Mouse (Mus musculus) MN1 (cell line): Measurements from ENCODE around the gene Samd8.
A peak's percentile ranks its signal among the peaks of the same experiment; 100 is the strongest.

ENCODE experiments used
- DNase-seq: peaks from one replicate; pipeline ENCODE4 v3.0.0-alpha.2; 2016; ENCODE audit warnings: low spot score

Samd8 gene

GRCm38 (mm10) chr14:21750008-21750880 is at the start of gene Samd8:
Samd8 (plus strand) TSS chr14:21750531.
- DNase-seq, result peak; percentile 83

GRCm38 (mm10) chr14:21702691-21703090 is 47.6 kb upstream of the Samd8 start:
- no peak for DNase-seq

- no peak for DNase-seq
These were observed 47.1 kb upstream of the Samd8 start for GRCm38 (mm10) chr14:21703255-21703654.

DNA sequence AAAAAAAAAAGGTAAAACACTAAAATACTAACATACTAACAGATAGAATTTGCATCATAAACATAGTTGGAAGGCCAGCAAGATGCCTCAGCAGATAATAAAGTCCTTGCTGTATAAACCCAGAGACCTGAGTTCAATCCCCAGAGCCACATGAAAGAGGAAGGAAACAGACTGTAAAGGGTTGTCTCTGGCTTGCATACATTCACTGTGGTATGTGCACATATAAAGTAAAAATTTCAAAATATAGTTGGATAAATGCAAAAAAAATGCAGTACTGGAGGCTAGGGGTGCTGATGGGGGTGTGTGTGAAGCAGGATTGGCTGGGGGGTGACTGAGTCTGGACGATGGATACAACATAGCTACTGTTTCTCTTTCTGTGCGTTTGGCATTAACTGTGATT is 44.9 kb upstream of the Samd8 start:
- no peak for DNase-seq

- DNase-seq, result peak; percentile 72
These were observed 43.4 kb upstream of the Samd8 start for GRCm38 (mm10) chr14:21706759-21707571.

- DNase-seq, result peak; percentile 9
These were observed 40.8 kb upstream of the Samd8 start for GRCm38 (mm10) chr14:21709545-21709944.

DNA sequence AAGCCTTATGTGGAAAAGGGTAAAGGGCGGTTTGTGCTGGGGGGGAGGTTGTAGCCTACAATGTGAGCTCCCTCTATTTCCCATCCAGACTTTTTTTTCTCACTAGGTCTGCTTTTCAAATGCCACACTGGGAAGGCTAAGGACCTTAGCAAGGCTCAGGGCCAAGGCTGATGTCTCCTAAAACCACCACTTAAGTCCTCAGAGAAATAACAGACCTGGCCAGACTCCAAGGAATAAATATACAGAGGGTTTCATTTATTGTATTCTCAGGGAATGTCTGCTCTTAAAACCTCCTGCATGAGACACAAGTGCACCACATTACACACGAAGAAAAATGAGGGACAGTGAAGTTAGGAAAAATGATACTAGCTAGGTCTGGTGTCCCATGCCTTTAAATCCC is 39.1 kb upstream of the Samd8 start:
- peak; percentile 12 for DNase-seq

GRCm38 (mm10) chr14:21714486-21714885 is 35.8 kb upstream of the Samd8 start, which contains the start of gene Dupd1:
Dupd1 (minus strand) TSS chr14:21714576.
- DNase-seq, result no peak

- no peak for DNase-seq
These were observed 30.5 kb upstream of the Samd8 start for GRCm38 (mm10) chr14:21719646-21720383.

DNA sequence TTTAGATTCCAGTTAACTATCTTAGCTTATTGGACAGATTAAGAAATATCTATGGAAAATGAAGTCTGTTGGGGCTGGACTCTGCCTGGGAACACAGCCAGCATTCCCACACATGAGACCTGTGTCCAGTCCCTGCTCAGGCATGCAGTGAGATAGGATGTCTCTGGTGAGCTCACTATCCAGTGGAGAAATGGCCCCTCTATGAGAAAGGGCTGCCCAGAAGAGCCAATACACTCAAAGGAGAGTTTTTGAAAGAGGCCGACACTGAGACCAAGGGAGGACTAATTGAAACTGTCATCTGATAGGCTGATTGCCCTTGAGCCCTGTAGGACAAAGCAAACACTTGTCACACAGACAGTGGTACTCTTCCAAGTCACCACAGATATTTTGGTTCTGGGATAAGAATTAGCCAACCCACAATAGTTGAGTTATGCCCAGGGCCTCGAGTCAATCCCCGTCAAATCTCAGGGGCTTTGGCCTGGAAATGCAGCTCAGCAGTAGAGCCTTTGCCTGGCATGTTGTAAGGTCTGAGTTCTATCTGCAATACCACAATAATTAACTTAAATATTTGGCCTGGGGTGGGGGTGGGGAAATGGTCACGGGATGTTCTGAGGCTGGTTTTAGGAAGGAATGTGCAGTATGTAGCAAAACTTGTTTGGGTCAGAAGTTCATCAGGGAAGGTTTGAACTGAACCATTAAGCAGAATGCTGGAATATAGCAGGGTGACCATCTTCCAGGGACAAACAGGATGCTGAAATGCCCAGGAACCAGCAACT is 29.7 kb upstream of the Samd8 start:
- peak; percentile 8 for DNase-seq

- DNase-seq, result no peak
These were observed 28.2 kb upstream of the Samd8 start for GRCm38 (mm10) chr14:21722021-21722698.

DNA sequence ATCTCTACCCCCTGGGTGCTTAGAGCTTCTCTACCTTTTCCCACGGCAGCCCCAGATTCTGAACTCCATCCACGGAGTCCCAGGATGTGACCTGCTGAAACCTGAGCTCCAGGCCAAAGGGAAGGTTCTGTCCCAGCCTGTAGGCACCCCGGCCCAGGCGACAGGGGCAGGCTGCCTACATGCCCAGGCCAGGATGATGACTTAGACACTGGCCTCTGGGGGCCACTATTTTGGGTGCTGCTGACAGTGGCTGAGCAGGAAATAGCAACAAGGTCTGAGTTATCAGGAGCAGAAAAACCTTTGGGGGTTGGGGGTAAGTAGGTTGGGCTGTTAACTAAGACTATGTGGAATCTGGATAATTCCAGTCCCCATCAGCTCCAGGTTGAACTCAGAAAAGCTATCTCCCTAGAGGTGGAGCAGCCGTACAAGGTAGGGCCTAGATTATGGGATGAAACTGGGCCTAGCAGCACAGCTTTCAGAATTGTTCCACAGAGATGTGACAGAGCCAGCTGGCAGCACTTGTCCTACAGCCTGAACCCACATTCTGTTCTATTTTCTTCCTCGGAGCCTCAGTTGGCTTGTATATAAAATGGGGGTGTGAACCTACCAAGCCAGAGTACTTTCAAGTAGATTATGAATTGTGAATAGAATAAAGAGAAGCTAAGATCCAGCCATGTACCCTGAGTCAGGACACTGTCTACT is 21.1 kb upstream of the Samd8 start:
- DNase-seq, result no peak

DNA sequence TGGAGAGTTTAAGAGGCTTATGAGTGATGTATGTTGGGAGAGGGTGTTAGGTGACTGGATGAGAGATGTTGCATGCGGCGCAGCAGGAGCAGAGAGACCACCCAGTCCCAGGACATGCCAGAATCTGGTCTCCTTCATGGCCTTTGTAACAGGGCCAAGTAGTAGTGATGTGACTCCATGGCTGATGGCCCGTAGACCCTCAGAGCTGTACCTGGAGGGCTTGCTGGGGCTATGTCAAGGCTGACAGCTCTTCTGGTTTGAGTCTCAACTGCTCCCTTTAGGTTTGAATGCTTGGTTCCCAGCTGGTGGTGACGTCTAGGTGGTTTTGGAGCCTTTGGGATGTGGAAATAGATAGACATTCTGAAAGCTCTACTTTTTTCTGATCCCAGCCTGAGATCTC is 20.4 kb upstream of the Samd8 start:
- no peak for DNase-seq

GRCm38 (mm10) chr14:21733131-21733905 is 17.0 kb upstream of the Samd8 start:
- no peak for DNase-seq

DNA sequence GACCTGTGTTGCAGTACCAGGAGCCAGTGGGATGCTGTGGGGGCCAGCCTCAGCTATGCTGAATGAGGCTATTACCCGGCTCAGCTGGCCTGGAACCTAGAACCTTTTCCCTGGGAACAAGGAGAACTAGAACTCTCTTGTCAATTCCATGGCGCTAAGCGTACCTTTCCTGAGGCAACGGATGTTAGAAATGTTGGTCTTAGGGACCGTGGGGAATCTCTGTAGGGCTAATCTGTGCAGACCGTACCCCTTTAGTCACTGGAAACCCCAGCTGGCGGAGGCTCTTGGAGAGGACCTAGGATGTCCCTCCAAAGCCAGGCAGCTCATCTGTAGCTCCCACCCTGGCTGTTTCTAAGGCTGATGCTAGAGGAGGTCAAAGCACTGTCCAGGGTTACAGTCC is 10.0 kb upstream of the Samd8 start:
- DNase-seq, result no peak

DNA sequence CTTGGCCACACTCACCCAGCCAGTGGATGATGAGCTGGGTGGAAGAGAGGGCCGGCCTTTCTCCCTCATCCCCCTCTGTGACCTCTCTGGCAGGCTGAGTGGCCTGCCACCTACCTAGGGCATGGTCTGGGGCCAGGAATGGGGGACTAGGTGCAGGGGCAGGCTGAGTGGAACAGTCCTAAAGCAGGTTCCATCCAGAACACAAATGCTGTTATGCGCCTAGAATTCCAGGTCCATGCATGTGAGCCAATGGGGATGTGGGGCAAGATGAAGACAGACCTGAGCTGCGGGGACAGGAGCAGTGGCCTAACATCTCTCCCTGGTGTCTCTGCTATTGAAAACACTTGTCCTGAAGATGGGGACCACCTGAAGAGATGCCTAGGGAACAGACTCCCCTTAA is 9.0 kb upstream of the Samd8 start:
- no peak for DNase-seq

DNA sequence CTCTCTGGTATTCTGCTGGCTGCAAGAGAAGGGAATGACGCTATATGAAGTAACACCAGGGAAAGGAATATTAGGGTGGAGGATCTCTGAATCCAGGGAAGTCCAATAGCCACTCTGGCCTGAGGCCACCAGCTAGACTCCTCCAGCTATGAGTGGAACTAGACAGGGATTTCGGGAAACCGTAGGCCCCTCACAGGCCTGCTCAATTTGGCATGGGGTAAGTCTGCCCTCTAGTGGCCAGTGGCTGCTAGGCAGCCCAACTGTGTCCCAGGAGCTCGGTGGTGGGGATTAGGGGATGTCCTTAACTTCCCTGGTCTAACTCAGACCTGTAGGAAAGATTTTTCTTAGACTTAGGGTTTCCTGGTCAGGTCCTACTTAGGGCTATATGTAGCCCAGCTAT is 8.5 kb upstream of the Samd8 start:
- DNase-seq, result peak; percentile 76

DNA sequence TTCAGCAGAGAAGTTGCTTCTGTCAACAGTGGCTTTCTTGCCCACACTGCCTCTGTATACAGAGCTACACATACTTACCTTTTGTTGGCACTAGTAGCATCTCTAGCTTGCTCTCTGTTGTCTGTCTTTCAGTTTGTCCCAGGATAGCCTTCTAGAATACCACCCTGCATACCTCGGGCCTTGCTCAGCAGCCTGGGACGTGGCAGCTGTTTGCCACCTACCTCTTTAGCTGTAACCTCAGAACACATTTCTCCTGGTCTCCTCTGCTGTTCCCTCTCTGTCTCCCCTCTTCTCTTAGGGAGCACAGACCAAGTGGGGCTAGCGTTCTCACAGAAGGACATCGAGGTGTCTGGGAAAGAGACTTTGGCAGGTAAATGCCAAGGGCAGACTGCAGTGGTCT is 7.9 kb upstream of the Samd8 start:
- no peak for DNase-seq

GRCm38 (mm10) chr14:21744169-21744568 is 6.2 kb upstream of the Samd8 start:
- no peak for DNase-seq

DNA sequence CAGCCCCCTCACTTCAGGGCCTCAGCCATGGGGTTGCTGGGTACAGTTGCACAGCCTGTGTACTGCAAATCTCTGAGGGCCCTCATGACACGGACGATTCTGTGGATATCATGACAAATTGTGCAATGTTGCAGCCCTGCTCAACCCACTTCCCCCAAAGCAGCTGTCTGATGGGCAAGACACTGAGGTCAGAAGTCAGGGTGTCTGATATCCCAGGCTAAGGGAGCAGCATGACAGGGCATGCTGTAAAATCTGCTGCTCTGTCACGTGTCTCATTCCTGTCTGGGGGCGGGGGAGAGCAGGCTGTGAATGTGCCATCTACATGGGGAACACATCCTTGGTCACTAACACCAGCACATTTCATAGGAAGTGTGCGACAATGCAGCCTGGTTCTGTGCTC is 5.2 kb upstream of the Samd8 start:
- no peak for DNase-seq
